Mouse (Mus musculus): ENCODE data around the gene Atp2a3. TPM values are rescaled to one million over a fixed set of nuclear protein-coding genes. Genes with fewer than 3 reads are reported as not detected.

Atp2a3 gene
- polyA plus RNA-seq, 1 experiment = 0.19 TPM

- no peak for TF ChIP-seq GATA1 (IDR thresholded peaks at IDR 0.05; ENCODE audit: low read length)
- no peak for TF ChIP-seq TAL1 (IDR thresholded peaks at IDR 0.05; ENCODE audit: low read length)
- H3K4me1 ChIP-seq (ENCODE audit: control insufficient read depth) = peaks cover 2% of the 10 kb centered on the region
- no peaks in the 10 kb centered on the region for H3K27me3 ChIP-seq (ENCODE audit: control insufficient read depth)
- no peaks in the 10 kb centered on the region for H3K36me3 ChIP-seq (ENCODE audit: control insufficient read depth)
- no peak overlapping the region for H3K4me3 ChIP-seq (replicated peaks)
- H3K9me3 ChIP-seq (ENCODE audit: control insufficient read depth, low read length) = no peaks in the 10 kb centered on the region
These were observed 75.1 kb downstream of the Atp2a3 start for GRCm38 (mm10) chr11:73036077-73036476.

- TF ChIP-seq TAL1 (IDR thresholded peaks at IDR 0.05; ENCODE audit: low read length) (no peak), GATA1 (IDR thresholded peaks at IDR 0.05; ENCODE audit: low read length) (no peak)
- Histone ChIP-seq H3K4me3 (replicated peaks) (no peak overlapping the region), H3K4me1 (ENCODE audit: control insufficient read depth) (no peaks in the 10 kb centered on the region), H3K27me3 (ENCODE audit: control insufficient read depth) (no peaks in the 10 kb centered on the region), H3K9me3 (ENCODE audit: control insufficient read depth, low read length) (no peaks in the 10 kb centered on the region), H3K36me3 (ENCODE audit: control insufficient read depth) (no peaks in the 10 kb centered on the region)
These were observed 75.9 kb downstream of the Atp2a3 start for GRCm38 (mm10) chr11:73036889-73037288.

GRCm38 (mm10) chr11:73037691-73038090, 76.7 kb downstream of the Atp2a3 start:
- Histone ChIP-seq H3K4me1 (ENCODE audit: control insufficient read depth) (no peaks in the 10 kb centered on the region), H3K27me3 (ENCODE audit: control insufficient read depth) (no peaks in the 10 kb centered on the region), H3K36me3 (ENCODE audit: control insufficient read depth) (no peaks in the 10 kb centered on the region), H3K9me3 (ENCODE audit: control insufficient read depth, low read length) (no peaks in the 10 kb centered on the region), H3K4me3 (replicated peaks) (no peak overlapping the region)
- TF ChIP-seq TAL1 (IDR thresholded peaks at IDR 0.05; ENCODE audit: low read length) = no peak
- no peak for TF ChIP-seq GATA1 (IDR thresholded peaks at IDR 0.05; ENCODE audit: low read length)

- H3K4me3 ChIP-seq (replicated peaks) = no peak overlapping the region
- H3K27me3 ChIP-seq (ENCODE audit: control insufficient read depth) = no peaks in the 10 kb centered on the region
- no peaks in the 10 kb centered on the region for H3K9me3 ChIP-seq (ENCODE audit: control insufficient read depth, low read length)
- no peaks in the 10 kb centered on the region for H3K36me3 ChIP-seq (ENCODE audit: control insufficient read depth)
- TF ChIP-seq TAL1 (IDR thresholded peaks at IDR 0.05; ENCODE audit: low read length) (no peak), GATA1 (IDR thresholded peaks at IDR 0.05; ENCODE audit: low read length) (no peak)
- no peaks in the 10 kb centered on the region for H3K4me1 ChIP-seq (ENCODE audit: control insufficient read depth)
These were observed 78.3 kb downstream of the Atp2a3 start for GRCm38 (mm10) chr11:73039102-73039799.

Other genes starting within 250 kb of the Atp2a3 start
- 0.08 and 0.11 TPM in 2 replicates for gene Cyb5d2, start 165.0 kb upstream of the Atp2a3 start, polyA plus RNA-seq (2012)
- gene Zzef1, start 164.9 kb upstream of the Atp2a3 start, polyA plus RNA-seq (2012) = 0.47 and 0.55 TPM in 2 replicates
- 0.12 TPM in 2 replicates for gene P2rx1, start 37.9 kb downstream of the Atp2a3 start, polyA plus RNA-seq (2012)
- gene Camkk1, start 57.8 kb downstream of the Atp2a3 start, polyA plus RNA-seq (2012) = 0.01 and 0.02 TPM in 2 replicates
- 0.19 and 0.34 TPM in 2 replicates for gene Ncbp3, start 86.6 kb downstream of the Atp2a3 start, polyA plus RNA-seq (2012)
- gene Itgae, start 129.4 kb downstream of the Atp2a3 start, polyA plus RNA-seq (2012) = not detected in 2 replicates
- gene Haspin, start 177.1 kb downstream of the Atp2a3 start, polyA plus RNA-seq (2012) = 1.2 and 1.4 TPM in 2 replicates
- gene P2rx5, start 199.3 kb downstream of the Atp2a3 start, polyA plus RNA-seq (2012) = not detected in 2 replicates
- 19.4 and 20.4 TPM in 2 replicates for gene Emc6, start 215.9 kb downstream of the Atp2a3 start, polyA plus RNA-seq (2012)
- 0.36 and 1.1 TPM in 2 replicates for gene Tax1bp3, start 215.9 kb downstream of the Atp2a3 start, polyA plus RNA-seq (2012)
- 0.35 and 0.54 TPM in 2 replicates for gene Ctns, start 237.9 kb downstream of the Atp2a3 start, polyA plus RNA-seq (2012)
- gene Shpk, start 238.3 kb downstream of the Atp2a3 start, polyA plus RNA-seq (2012) = 0.03 and 0.05 TPM in 2 replicates

Data from erythroblast, embryonic 14.5 days (primary cell).